Mouse (Mus musculus): ENCODE data around the gene Zfp574. TPM values are rescaled to one million over a fixed set of nuclear protein-coding genes. Genes with fewer than 3 reads are reported as not detected.
"Not testable (repeated sequence)": the region's sequence is repeated elsewhere in the genome, so short reads cannot be mapped to it uniquely, and the experiment has no call there.

Gene Zfp574
- 1 to 10 TPM; 6.1 to 6.3 TPM for total RNA-seq (2021)
- long read RNA-seq, experiment 1, full-length matches to known transcripts = 4 of 5 reads
- long read RNA-seq, experiment 1, partial matches to known transcripts = 0 of 5 reads
- long read RNA-seq, experiment 1, other reads (novel, unspliced or antisense) = 1 of 5 reads
- long read RNA-seq, experiment 2, full-length matches to known transcripts = 6 of 10 reads
- long read RNA-seq, experiment 2, partial matches to known transcripts = 0 of 10 reads
- long read RNA-seq, experiment 2, other reads (novel, unspliced or antisense) = 4 of 10 reads

DNA sequence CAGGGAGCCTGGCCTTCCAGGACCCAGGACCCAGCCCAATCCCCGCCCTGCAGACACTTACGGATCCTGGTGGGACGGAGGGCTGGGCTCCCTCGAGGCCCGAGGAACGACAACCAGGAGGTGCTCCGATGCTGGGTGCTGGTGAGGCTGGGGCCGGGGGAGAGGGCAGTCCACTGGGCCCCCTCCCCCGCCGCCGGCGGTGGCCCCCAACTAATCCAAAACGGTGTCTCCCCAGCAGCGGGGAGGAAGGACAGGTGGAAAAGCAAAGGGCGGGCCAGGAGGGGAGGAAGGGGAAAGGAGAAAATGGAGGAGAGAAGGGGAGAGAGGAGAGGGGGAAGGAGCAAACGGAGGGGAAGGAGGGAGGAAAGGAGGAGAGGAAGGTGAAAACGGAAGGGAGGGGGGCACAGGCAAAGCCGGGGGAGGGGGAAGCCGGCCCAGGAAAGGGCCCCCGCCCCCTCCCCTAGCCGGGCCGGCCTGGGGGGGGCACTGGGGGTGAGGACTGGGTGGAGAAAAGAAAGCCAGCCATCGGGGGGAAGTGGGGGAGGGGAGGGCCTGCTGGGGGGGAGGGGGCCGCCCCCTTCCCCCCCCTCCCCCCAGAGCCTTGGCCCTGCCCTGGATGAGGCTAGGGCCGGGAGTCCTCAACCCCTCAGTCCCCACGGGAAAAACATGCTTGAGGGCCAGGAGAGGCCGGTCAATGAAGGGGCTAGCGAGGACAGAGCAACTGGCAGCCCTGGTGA, at the start of gene Zfp574, which contains the start of gene Grik5:
Zfp574 (plus strand) TSS at position 589 of the 737 bp plus-strand sequence.
Grik5 (minus strand) TSS at position 368 of the 737 bp plus-strand sequence.
- no peak for DNase-seq

DNA sequence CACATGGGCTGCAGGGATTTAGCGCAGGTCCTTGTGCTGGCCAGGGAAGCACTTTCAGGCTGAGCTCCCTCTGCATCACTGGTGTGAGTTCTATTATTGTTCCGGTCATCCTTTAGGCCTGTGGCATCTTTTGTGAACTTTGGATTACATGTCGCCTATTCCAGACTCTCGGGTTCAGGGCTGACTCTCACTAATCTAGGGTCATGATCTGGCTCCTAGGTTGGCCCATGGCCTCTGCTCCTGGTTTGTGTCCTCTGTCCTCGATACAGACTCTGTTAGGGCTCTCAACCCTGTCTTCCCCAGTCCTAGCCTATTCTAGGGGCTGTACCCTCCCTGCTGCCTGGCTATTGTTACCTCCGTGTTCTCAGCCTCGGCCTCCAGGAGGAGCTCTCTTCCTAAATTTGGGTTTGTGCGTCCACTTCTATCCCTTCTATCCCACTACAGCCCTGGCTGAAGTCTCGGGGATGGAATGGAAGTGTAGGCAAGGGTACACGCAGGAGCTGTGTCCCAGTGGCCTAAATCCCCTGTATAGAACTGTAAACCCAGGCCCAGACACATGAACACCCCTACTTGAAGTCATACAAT, 46.4 kb upstream of the Zfp574 start:
- DNase-seq = no peak

DNA sequence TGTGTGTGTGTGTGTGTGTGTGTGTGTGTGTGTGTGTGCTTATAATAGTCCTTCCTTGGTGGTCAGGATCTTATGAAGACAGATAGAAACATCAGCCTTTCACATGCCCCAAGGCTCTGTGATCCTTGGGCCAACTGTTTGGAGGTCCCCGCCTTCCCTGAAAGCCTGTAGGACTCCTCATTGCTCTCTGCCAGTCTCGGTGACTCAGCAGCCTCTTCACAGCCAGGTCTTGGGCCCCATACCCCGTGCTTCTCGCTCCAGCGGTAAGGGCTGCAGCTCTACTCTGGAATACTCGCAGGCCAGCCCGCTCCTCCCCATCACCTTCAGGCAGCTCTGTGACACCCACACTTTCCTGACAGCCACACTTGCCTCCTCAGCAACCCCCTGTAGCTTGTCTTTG, 45.9 kb upstream of the Zfp574 start:
- DNase-seq = no peak

DNA sequence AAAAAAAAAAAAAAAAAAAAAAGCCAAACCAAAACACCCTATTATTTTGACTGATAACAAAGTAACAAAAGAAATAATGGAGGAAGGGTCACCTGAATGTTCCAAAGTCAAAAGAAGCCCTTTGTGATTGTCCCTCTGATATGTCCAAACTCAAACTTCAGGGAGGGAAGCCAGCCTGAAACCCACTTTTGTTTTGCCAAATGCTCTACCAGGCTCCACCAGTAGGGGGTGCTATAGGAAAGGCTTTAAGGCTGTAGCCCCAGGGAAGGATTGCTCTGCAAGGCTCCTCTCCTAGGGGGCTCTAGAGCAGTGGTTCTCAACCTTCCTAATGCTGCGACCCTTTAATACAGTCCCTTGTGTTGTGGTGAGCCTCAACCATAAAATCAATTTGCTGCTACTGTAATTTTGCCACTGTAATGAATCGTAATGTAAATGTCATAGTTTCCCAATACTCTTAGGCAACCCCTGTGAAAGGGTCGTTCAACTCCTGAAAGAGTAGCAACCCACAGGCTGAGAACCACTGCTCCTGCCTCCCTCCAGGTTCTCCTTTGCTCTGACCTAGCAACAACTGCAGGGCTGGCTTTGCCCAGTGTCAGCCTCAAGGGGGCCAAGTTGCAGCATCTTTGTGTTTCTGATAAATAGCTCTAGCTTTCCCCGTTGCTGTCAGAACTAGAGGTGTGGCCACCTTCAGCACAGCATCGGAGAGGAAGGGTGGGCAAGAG, 42.2 kb upstream of the Zfp574 start:
- DNase-seq = peak; percentile 36

DNA sequence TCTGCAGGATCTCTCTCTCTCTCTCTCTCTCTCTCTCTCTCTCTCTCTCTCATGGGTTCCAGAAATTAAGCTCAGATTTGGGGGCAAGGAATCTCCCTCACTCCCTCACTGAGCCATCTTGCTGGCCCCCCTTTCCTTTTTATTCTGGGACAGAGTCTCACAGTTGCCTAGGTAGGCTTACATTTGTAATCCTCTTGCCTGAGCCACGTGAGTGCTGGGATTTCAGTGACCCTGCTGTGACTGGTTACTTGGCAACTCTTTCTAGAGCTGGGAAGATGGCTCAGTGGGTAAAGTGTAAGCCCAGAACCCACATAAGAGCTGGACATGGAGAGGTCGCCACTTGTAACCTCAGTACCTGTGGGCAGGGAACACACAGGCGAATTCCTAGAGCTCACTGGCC, 40.8 kb upstream of the Zfp574 start:
- DNase-seq = no peak

DNA sequence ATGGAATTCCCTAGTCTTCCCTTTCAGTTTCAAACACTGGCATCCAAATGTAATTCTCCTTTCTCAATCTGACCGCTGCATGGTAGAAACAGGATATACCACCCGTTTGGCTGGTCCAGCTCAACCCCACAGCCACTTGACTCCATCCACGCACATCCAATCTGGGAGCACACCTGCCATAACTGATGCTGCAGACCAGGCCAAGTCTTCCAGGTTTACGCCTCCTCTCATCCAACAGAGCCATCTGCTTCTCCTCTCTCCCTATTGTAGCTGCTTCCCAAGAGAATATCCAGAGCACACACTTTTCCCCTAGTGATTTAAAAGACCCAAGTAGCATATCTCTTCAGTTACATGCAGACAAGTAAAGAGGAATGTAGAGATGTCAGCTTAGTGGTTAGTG, 37.6 kb upstream of the Zfp574 start:
- no peak for DNase-seq

DNA sequence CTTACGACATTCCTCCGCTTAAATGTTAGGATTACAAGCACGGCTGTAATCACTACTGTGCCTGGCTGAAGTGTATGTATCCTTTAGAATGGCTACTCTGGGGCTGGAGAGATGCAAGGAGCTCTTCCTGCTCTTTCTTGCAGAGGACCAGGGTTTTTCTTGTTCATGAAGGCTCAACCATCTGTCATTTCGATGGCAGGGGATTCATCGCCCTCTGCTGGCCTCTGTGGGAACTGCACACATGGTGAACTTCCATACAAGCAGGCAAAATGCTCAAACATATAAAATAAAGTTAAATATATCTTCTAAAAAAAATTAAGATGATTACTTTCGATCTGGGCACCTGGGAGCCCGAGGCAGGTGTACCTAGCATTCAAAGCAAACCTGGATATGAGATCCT, 36.5 kb upstream of the Zfp574 start:
- DNase-seq = no peak

DNA sequence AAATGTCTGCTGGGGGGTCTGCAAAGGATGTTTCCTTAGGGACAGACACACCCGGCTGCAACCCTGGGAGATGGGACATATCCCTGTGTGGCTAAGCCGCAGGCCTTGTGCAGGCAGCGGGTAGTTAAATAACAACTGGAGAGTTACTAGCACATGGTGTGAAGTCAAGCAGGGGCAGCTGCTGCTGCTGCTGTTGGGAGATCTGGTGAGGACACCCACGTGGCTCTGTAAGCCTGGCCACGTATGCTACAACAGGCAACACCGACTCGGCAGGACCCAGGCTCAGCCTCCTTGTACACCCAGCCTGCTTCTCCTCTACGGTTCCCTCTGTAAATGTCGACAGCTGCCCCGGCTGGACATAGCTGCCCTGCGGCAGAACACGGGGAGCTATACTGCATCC, 30.4 kb upstream of the Zfp574 start:
- no peak for DNase-seq

DNA sequence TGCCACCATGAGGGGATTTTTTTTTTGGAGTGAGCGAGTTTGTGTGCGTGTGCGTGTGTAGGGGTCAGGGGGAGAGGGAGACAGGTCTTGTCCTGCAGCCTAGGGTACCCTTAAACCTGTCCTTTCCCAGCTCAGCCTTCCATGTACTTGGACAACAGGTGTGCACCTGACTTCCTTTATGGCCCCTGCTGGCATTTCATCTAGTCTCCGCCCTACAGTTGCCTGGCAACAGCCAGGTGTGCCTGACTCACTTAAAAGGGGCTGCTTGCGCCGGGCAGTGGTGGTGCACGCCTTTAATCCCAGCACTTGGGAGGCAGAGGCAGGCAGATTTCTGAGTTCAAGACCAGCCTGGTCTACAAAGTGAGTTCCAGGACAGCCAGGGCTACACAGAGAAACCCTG, 27.8 kb upstream of the Zfp574 start:
- DNase-seq = not testable (repeated sequence)

DNA sequence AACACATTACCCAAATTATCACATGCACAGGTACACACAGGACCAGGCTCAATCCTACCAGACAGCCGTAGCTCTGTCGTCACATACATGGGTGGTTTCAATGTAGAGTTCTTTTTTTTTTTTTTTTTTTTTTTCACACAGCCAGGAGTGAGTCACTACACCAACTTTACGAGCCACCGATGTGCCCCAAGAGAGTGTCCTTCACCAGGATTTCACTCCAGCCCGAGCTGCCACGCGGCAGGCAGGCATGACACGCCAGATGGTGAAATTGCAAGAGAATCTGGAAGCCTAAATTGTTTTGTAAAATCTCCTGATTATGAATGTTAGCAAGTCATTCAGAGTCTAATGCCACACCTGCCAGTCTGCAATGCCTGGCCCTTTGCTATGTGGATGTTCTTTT, 25.0 kb upstream of the Zfp574 start:
- no peak for DNase-seq

DNA sequence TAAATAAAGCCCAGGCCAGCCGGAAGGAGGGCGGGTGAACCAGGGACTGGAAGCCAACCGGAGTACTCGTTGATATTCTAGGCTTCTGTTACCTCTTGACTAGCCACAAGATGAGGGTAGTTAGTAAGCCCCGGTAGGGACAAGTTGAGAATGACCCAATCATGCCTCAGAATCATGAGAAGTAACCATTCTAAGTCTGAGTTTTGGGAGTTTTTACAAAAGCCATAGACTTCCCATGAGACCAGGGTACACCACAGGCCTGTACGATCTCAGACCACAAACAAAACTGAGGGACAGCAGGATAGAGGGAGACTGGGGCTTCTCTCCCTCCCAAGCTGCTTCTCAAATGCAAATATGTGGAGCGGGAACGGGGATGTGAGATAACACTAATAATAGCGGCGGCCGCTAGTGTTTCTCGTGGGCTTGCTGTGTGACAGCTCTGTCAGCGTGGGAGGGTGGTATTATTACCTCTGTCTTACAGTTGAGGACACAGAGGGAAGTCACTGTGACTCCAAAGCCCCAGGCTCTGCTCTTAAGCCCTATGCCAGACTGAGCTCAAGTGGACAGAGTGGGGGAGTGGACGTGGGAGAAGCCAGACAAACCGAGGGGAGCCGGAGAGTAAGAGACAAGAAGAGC, 23.0 kb upstream of the Zfp574 start:
- no peak for DNase-seq

DNA sequence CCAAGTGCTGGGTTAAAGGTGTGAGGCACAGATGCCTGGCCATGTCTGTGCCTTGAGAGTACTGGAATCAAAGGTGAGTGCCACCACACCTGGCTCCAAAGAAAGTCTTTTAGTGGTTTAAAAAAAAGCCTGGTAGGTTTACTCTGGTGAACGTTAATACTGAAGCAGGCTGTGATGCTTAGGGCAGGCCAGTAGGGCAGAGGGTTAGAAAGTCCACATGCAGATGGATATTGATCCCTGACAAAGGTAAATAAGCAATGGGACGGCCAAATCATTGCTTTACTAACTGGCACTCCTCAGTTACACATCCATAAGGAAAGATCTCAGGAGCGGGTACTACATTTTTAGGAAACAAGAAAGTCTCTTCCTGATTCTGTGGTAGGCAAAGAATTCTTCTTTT, 19.8 kb upstream of the Zfp574 start:
- DNase-seq = no peak

DNA sequence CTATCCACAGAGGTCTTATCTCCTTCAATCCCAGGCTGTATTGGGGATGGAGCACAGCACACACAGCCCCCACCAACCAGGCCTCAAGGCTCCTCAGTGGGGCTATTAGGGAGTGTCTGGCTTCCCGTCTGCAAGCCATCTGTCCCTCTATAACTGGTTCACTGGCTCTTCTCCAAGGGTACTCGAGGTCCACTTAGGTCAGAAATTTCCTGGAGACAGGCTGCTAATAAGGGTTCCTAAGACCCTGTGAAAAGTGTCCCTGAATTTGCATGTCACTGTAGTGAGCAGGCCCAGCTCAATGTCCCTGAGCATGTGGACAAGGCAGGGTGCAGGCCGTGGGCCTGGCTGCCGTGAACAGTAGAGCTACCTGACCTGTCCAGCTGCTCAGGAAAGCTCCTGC, 15.4 kb upstream of the Zfp574 start:
- no peak for DNase-seq

DNA sequence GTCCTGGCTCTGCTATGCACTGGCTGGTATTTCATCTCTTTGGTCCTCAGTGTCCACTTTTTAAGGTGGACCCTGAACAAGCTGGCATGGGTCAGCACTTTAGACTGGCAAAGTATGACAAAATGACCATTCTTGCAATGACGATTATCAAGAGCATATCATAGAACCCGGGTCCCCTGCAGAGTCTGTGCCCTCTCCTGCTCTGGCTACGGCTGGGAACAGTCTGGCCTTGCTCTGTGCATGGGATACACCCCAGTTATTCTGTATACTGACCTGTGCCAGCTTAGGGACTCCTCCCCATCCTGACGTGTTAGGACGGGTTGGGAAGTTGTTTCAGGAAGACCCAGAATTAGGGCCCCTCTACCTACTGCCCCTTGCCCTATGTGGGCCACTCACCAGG, 14.5 kb upstream of the Zfp574 start:
- DNase-seq = no peak

DNA sequence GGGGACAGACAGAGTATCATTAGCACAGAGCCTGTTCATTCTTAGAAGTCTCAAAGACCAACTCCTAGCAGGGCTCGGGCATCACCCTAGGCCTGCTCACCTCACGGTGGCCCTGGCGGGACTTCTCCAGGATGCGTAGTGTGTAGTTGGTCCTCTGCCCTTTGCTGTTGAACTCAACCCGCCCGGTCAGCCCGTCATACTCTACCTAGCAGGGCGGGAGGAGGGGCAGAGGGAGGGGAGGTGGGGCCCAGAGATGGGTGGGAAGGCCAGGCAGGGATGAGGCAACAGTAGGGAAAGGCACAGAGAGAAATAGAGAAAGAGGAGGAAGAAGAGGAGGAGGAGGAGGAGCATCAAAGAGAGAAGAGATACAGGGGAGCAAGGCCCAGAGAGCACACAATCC, 14.0 kb upstream of the Zfp574 start:
- no peak for DNase-seq

DNA sequence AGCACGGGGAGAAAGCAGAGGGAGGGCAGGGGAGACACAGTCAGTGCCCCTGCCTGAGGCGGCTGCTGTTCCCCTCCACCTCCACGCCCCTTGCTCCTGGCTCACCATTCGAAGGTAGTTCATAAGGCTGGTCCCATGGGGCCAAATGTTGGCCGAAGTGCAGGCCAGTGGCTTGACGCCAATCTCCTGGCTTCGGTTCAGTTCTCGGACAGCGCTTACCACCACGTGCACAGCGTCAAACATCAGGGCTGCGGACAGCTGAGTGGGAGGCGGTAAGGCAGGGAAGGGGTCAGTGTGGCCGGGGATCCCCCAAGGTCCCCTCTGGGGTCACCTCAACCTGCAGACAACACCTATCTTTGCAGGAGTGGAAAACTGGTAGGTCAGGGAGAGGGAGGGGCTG, 13.5 kb upstream of the Zfp574 start:
- no peak for DNase-seq

DNA sequence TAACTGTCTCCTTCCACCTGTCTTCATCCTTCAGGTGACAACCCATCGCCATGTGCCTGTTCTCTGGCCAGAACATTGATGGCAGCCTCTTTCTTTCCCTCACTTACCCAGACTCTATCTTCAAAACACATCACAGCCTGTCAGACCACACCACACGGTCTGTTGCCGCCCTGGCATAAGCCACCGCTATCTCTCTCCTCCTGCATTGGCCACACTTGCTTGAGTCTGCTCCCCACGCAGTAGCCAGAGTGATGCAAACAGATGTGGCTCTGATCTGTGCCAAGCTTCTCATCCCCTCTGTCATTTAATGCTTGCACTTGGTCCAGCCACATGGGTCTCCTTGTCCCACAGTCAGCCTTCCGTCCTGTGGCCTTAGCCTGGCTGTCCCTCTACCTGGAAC, 9.0 kb upstream of the Zfp574 start:
- no peak for DNase-seq

DNA sequence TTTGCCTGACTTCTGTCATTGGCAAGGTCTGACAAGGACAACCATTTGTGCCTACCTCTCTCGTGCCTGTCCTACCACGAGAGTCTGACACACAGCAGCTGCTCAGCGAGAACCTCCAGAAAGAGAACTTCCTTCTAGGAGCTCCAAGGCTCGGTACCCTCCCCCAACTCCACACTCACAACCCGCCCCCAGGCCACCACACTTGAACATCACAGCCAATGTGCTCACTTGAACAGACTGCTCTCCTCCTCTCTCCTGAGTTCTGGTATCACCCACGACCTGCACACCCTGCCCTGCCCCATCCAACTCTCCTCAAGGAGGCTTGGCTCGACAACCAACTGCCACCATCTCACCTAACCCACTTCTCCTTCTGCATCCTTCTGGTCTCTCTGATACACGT, 8.5 kb upstream of the Zfp574 start:
- DNase-seq = no peak

DNA sequence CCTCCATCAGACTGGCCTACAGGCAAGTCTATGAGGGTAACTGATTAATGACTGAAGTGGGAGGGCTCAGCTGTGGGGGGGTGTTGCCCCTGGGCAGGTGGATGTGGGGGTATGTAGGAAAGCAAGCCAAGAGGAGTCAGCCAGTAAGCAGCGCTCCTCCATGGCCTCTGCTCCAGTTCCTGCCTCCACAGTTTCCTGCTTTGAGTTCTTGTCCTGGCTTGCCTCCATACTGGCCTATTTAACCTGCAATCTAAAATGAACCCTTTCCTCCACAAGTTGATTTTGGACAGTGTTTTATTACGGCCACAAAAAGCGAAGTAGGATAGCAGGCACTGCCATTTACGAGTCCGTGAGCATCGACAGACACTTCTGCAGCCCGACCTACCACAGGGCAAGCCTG, 5.0 kb upstream of the Zfp574 start:
- DNase-seq = no peak

DNA sequence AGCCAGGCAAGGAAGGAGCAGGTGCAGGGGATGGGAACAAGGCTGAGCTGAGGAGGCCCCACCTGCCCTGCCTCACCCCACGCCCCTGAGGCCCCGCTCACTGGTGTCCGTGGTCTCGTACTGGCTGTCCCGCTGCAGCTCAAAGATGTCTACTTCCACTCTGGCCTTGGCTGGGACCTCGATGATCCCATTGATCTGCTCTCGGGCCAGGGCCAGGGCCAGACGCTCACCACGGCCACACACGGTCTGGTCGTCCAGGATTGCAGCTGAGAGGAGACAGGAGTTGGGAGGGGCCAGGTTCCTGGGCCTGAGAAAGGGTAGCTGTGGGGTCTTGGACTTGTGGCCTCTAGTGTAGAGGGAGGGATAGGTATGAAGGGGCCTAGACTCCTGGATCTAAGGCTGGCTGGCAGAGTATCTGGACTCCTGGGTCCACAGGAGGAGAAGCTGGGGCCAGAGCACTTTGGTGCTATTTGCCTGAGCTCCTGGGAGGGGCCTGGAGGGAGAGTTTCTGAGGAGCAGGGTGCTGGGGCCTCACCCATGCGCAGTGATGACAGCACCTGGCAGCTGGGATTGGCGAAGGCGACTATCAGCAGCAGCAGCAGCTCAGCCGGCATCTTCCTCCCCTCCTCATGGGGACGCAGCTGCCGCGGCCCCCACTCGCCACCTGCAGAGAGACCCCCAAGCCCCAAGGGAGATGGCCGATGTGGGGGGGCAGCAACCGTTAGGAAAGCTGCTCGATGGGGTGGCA, 4.3 kb upstream of the Zfp574 start:
- DNase-seq = no peak

DNA sequence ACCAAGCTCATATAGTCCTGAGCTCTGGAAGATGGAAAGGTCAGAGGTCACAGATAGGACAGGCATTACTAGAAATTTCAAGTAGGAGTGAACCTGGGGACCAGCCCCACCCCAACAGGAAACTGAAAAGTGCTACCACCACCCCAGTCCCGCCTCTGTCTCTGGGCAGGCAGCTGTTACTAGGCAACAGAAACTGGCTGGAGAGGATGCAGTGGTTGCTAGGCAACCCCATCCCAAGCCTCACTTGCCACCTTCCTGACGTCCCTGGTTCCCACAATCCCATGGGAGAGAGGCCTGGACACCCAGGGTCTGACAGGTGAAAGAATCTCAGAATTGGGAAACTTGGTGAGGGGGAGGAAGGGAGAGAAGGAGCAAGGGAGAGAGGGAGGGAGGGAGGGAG, 3.6 kb upstream of the Zfp574 start:
- DNase-seq = no peak
